In the genomic region with DNA sequence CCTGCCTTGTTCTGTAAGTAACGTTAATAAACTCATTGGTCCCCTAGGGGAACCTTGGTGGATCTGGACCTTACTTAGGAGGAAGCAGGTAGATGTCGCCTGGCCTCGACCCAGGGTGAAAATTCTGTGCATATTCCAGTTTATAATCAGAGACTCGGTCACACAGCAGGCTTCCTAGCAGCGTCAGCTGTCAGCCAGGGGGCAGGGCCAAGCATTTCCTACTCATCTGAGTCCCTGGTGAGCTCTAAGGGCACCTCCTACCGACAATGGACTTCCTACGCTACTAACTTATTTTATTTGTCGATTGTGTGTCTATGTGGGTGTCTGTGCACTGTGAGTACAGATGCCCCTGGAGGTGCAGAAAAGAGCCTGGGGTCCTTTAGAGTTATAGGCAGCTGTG, we compare ENCODE assay signal across 26 mouse cellular contexts. TPM values are rescaled to one million over a fixed set of nuclear protein-coding genes. Genes with fewer than 3 reads are reported as not detected.
A peak's percentile ranks its signal among the peaks of the same experiment; 100 is the strongest.
DNase-seq lines count a peak whose midpoint lies in the region.
"Had no signal": no experiment of that assay in that cellular context is flagged by ENCODE, and none has a peak within 500 bp of the region (broad histone marks: within the 10 kb centered on the region; RNA-seq: fewer than 3 reads in every experiment).

No protein-coding gene starts in this region.

- peak; percentile 43 for DNase-seq in lung, postnatal 10 days
- no peak for DNase-seq in lung, adult 18-20 months
- peak; percentile 19 for DNase-seq in thymus, postnatal 0 days (ENCODE audit: low spot score)
- DNase-seq in thymus, adult 18-20 months = no peak
- peak; percentile 42 for DNase-seq in induced T-regulatory cell, adult 2 months (ENCODE audit: low read depth)
- peak; percentile 43 for DNase-seq in thymus, postnatal 4 days
- DNase-seq in cerebellum, adult 11-12 months = no peak
- DNase-seq: adrenal gland, postnatal 10 days; B cell, adult 2 months; cerebellum, adult 8-10 months; cerebellum, postnatal 36 days; heart, postnatal 4 days; kidney, adult 9 months; kidney, postnatal 14 days; right cerebral cortex, adult 18-20 months; right cerebral cortex, postnatal 4 days had no signal

RNA-seq across cellular contexts. Expression of gene Gtsf1l, which starts 12.3 kb away (rescaled TPM):
- not detected in 2 replicates for polyA plus RNA-seq in thymus, postnatal 0 days (2015; fragmentation: Nextera tagmentation; extraction: Ambion mirVana)
- polyA plus RNA-seq: embryonic facial prominence, embryonic 14.5 days; frontal cortex, adult 2 months; heart, embryonic 10.5 days; heart, embryonic 16.5 days; intestine, embryonic 14.5 days; limb, embryonic 12.5 days; liver, embryonic 14.5 days; macrophage; midbrain, embryonic 12.5 days; stomach, embryonic 14.5 days had no signal

RNA-seq across cellular contexts. Expression of gene Mybl2, which starts 45.4 kb away (rescaled TPM):
- polyA plus RNA-seq in thymus, postnatal 0 days (2015; fragmentation: Nextera tagmentation; extraction: Ambion mirVana) = 26.9 and 27.5 TPM in 2 replicates

Comparison
In these comparisons a context has a peak if more than half of its experiments do, and no peak if none do; other contexts are left out.
1. DNase-seq: peak in lung, postnatal 10 days (single experiment), thymus, postnatal 0 days (single experiment), induced T-regulatory cell, adult 2 months (single experiment) and thymus, postnatal 4 days (single experiment); none in lung, adult 18-20 months (0 of 2), thymus, adult 18-20 months (0 of 2) and cerebellum, adult 11-12 months (single experiment).